Mouse (Mus musculus) yolk sac, embryonic 10.5 days (tissue): ENCODE data around the gene Itpkb.

ENCODE experiments used
- DNase-seq: peaks from one replicate; pipeline ENCODE4 v3.0.0-alpha.2; 2017; ENCODE audit warnings: low spot score

The Itpkb gene

DNA sequence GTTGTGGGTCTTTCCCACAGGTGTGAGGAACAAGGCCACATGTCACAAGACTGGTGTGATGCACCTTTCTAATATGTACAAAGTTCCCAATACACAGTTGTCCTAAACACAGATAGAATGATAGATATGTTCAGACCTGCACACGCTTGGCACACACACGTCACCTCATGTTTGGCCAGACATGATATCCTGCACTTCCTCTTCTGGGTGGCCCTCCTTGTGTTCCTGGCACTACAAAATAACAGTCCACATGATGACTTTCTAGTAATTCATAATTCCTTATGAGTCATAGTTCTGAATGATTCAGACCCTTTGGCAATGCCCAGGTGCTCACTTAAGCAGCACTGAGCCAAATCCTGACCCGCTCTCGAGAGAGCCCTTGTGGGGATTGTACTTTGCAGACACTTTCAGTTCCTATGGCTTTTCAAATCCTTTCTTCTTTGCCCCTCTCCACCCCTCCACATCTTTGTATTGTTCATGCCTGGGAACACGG lies 132.7 kb downstream of the Itpkb start:
- DNase-seq, result no peak

DNA sequence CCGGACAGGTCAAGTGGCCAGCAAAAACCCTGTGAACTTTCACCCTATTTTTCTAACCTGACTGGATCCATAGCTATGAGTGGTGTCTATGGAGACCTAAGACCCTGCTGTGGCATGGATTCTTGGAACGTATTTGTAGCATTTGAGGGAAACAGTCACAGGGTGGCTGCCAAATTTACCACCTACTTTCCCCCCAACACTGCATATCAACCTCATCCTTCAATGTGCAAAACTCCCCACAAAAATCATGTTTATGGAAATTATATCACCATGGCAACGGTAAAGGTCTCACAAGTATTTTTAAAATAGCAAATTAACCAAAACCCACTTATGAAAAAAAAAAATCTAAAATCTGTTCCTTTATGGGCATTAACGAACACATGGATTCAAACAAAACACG lies 134.1 kb downstream of the Itpkb start:
- DNase-seq, result no peak

GRCm38 (mm10) chr1:180465620-180466019 lies 135.3 kb downstream of the Itpkb start:
- DNase-seq, result no peak

- no peak for DNase-seq
These were observed 137.7 kb downstream of the Itpkb start for GRCm38 (mm10) chr1:180468004-180468403.

GRCm38 (mm10) chr1:180473566-180473965 lies 143.3 kb downstream of the Itpkb start:
- no peak for DNase-seq
